Mouse (Mus musculus) E14TG2a.4 (cell line): ENCODE results near the gene Atp4a.

Experiments
- CTCF ChIP-seq: conservative IDR thresholded peaks from 2 replicates; pipeline ENCODE4 v1.5.1; 2014; ENCODE audit warnings: low read length
- NANOG ChIP-seq: IDR thresholded peaks from 2 replicates; pipeline ENCODE4 v1.6.1; 2014; ENCODE audit warnings: borderline replicate concordance, low read length, mixed read lengths
- POU5F1 ChIP-seq: IDR thresholded peaks from 2 replicates; pipeline ENCODE4 v1.6.1; 2014; ENCODE audit warnings: low read length, borderline replicate concordance

DNA sequence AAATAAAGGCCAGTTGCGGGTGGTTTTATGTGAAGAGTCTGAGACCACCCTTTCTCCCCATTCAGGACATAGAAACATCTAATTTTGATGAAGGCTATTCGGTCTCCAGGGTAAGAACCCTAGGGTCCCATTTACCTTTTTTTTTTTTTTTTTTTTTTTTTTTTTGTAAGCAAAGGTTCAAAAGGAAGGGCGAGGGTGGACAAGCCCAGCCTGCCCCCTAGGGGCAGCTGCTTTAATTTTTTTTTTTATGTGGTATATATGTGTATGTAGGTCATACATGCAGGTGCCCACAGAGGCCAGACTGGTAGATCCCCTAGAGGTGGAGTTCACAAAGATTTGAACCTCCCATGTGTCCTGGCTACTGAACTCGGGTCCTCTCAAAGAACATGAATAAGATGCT, 54.4 kb downstream of the Atp4a start:
- TF ChIP-seq CTCF (peak; percentile 16; the same call in 1 of the 2 replicates), POU5F1 (no peak), NANOG (no peak)
